Mouse (Mus musculus) kidney, postnatal 0 days (tissue): ENCODE results near the gene Gm42417. TPM values are rescaled to one million over a fixed set of nuclear protein-coding genes. Genes with fewer than 3 reads are reported as not detected.

ENCODE experiments used
- ATAC-seq: fragments of 200-750 bp; cut with Nextera tagmentation; replicated peaks from 2 replicates; pipeline ENCODE4 v1.8.0; 2017; ENCODE audit warnings: low read depth, moderate number of reproducible peaks, moderate TSS enrichment, moderate library complexity; ENCODE audit not compliant: low FRiP score
- DNase-seq: peaks from one replicate; pipeline ENCODE4 v3.0.0-alpha.2; 2016; ENCODE audit warnings: low spot score
- H3K27ac ChIP-seq: fragments of 300-500 bp; sonication (generic); 2 replicates; pipeline ENCODE4 v1.5.1; 2014; ENCODE audit warnings: mild to moderate bottlenecking
- H3K27me3 ChIP-seq: fragments of 300-500 bp; sonication (generic); 2 replicates; pipeline ENCODE4 v1.6.1; 2014; ENCODE audit warnings: low read length, mixed read lengths; ENCODE audit not compliant: insufficient read depth
- H3K36me3 ChIP-seq: fragments of 300-500 bp; sonication (generic); 2 replicates; pipeline ENCODE4 v1.6.1; 2014; ENCODE audit warnings: low read length, mixed read lengths; ENCODE audit not compliant: insufficient read depth
- H3K4me1 ChIP-seq: fragments of 300-500 bp; sonication (generic); replicated peaks from 2 replicates; pipeline ENCODE4 v1.6.1; 2014; ENCODE audit warnings: antibody characterized with exemption, low read length, mixed read lengths; ENCODE audit not compliant: insufficient read depth
- H3K4me2 ChIP-seq: fragments of 300-500 bp; sonication (generic); 2 replicates; pipeline ENCODE4 v1.6.1; 2014; ENCODE audit warnings: mild to moderate bottlenecking, low read length, moderate library complexity, mixed read lengths
- H3K4me3 ChIP-seq: fragments of 300-500 bp; sonication (generic); replicated peaks from 2 replicates; pipeline ENCODE4 v1.5.1; 2014; ENCODE audit warnings: low read depth, low read length
- H3K9ac ChIP-seq: fragments of 300-500 bp; sonication (generic); 2 replicates; pipeline ENCODE4 v1.6.1; 2014; ENCODE audit warnings: low read depth, low read length
- H3K9me3 ChIP-seq: fragments of 300-500 bp; sonication (generic); replicated peaks from 2 replicates; pipeline ENCODE4 v1.6.1; 2016; ENCODE audit warnings: low read length, inconsistent platforms, mixed read lengths
- CTCF ChIP-seq: IDR thresholded peaks from 2 replicates; pipeline ENCODE4 v1.5.1; 2016; ENCODE audit warnings: antibody characterized with exemption, low read depth, mild to moderate bottlenecking, moderate library complexity
- WGBS: fragments of 180-500 bp; shearing (Covaris S2); extraction: QIAGEN DNeasy Blood & Tissue Kit; methylation state at CpG from one replicate; pipeline ENCODE4 v1.1.7; 2014; 5-methylcytosine and 5-hydroxymethylcytosine counted together
- polyA plus RNA-seq: library from polyadenylated mRNA; unstranded; fragments of >200 nt; fragmentation: Nextera tagmentation; extraction: Ambion mirVana; gene quantifications from 2 replicates; pipeline ENCODE4 v1.2.1, GENCODE M21; 2015

Gm42417 gene
- polyA plus RNA-seq, 1 experiment from 2014 or later: not detected

DNA sequence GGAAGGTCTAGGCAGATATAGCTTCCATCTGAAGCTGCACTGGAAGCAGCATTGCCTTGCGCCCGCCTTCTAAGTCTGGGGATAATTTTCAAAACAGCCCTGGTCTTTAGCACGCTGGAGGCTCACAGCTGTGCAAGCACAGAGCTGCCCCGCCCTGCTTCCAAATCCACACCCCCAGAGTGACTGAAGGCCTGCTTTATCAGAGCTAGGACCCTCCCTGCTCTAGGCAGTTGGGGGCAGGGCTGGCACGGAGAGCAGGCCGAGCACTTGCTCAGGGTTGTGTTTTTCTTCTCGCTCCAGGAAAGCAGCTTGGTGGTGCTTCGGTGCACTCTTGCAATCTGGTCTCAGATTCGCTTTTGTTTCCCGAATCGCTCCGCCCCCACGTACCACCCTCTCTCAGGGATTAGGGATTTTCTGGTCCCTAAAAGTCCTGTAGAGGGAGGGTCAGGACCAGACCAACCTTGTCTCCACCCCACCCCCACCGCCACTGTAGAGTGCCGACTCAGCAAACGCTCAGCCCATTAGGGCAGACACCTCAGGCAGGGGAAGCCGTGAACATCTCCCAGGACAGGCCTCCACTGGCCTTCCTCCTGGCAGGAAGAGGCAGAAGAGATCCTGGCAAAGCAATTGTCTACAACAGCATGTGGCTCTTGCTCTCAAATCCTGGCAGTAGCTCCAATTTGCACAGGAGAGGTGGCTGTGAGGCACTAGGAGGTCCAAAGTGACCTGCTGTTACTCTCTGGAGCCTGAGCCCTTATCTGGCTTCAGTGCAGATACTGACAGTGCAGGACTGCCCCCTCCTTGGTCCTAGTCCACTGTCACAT, 41.4 kb upstream of the Gm42417 start:
- Histone ChIP-seq H3K4me3 (0 out of 2 replicates have a peak overlapping the region, but pooled peaks have one; percentile 5), H3K9ac (peak overlapping the region; percentile 24; the same call in 1 of the 2 replicates), H3K4me1 (peaks cover 41% of the 10 kb centered on the region), H3K4me2 (peak overlapping the region; percentile 46), H3K9me3 (no peaks in the 10 kb centered on the region), H3K27ac (peak overlapping the region; percentile 91), H3K36me3 (no peaks in the 10 kb centered on the region), H3K27me3 (no peaks in the 10 kb centered on the region)
- DNase-seq (peak; percentile 91), ATAC-seq (peak; percentile 89)
- 5% methylated on average over 17 of the region's 17 CpGs for WGBS
- no peak; the same call in 1 of the 2 replicates for TF ChIP-seq CTCF

DNA sequence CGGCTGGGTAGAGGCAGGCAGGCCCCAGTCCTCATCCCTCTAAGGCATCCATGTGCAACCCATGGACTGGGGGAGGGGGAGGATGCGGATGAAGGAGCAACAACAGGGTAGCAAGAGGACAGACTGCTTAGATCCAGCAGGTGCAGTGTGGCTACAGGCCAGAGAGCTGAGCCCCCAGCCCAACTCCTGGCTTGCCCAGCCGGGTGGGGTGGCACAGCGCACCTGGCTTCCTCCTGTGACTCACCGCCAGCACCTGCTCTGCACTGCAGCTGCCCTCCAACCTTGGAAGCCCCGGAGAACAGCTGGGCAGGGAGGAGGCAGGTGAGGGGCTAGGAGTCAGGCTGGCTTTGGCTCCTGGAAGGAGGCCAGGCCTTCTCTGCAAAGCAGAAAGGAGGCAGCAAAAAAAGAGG, 40.8 kb upstream of the Gm42417 start:
- 0 out of 2 replicates have a peak overlapping the region, but pooled peaks have one; percentile 24 for H3K9ac ChIP-seq
- TF ChIP-seq CTCF: no peak
- DNase-seq: peak; percentile 56
- H3K27ac ChIP-seq: peak overlapping the region; percentile 91
- H3K9me3 ChIP-seq: no peaks in the 10 kb centered on the region
- H3K4me2 ChIP-seq: peak overlapping the region; percentile 46
- whole genome bisulfite sequencing: 22% methylated on average over 6 of the region's 6 CpGs
- ATAC-seq: peak; percentile 75
- H3K36me3 ChIP-seq: no peaks in the 10 kb centered on the region
- H3K4me3 ChIP-seq: no peak overlapping the region
- H3K27me3 ChIP-seq: no peaks in the 10 kb centered on the region
- peaks cover 41% of the 10 kb centered on the region for H3K4me1 ChIP-seq

DNA sequence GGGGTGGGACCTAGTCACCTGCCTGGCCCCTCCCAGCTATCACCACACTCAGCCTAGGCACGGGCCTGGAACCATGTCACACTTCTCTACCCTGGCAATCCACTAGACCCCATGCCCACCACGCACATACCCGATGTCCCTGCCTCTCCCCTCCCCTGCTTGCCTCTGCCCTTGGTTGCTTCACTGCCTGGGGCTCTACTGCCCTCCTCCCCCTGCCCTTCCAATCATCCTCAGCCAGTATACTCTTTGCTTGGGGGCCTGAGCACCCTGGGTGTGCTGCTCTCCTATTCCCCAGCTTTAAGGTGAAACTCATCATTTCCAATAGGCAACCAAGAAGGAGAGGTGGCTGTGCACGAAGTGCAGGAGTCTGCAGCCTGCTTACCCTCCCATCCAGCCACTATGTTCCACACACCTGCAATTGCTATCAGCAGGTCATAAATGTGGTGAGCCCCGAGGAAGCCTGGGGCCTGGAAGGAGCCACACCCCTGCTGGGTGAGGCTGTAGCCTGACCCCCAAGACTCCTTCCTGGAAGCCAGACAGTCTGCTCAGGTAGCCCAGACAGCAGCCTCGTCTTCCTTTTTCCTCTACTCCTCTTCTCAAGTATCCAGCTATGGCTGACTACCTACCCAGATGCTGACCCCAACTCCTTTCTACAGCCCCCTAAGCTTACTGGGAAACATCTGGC, 37.9 kb upstream of the Gm42417 start:
- Histone ChIP-seq H3K4me1 (peaks cover 55% of the 10 kb centered on the region), H3K9ac (no peak overlapping the region), H3K27ac (no peak overlapping the region), H3K4me2 (no peak overlapping the region), H3K36me3 (no peaks in the 10 kb centered on the region), H3K9me3 (no peaks in the 10 kb centered on the region), H3K4me3 (no peak overlapping the region), H3K27me3 (no peaks in the 10 kb centered on the region)
- DNase-seq (no peak), ATAC-seq (no peak)
- no peak for TF ChIP-seq CTCF
- 44% methylated on average over 6 of the region's 6 CpGs for WGBS

DNA sequence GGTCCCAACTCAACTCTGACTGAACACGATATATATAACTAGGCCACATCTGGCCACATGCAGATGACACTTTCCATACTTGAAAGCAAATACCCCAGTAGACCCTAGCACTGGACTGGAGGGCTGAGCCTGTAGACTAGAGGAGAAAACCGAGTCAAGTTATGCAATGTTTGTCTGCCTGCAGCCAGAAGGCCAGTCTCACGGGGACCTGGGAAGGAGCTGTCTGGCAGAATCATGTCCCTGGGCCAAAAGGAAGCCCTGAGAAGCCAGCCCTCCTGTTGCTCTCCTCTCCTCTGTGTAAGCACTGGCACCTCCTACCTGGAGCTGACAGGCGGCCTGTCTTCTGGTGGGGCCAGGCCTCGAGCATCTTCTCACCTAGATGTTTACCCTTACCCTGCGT, 36.1 kb upstream of the Gm42417 start:
- peaks cover 39% of the 10 kb centered on the region for H3K4me1 ChIP-seq
- no peak for ATAC-seq
- no peaks in the 10 kb centered on the region for H3K9me3 ChIP-seq
- no peak for TF ChIP-seq CTCF
- WGBS: 66% methylated on average over 6 of the region's 6 CpGs
- no peaks in the 10 kb centered on the region for H3K36me3 ChIP-seq
- no peak overlapping the region for H3K9ac ChIP-seq
- H3K4me3 ChIP-seq: no peak overlapping the region
- H3K27ac ChIP-seq: no peak overlapping the region
- no peak for DNase-seq
- H3K27me3 ChIP-seq: no peaks in the 10 kb centered on the region
- no peak overlapping the region for H3K4me2 ChIP-seq

DNA sequence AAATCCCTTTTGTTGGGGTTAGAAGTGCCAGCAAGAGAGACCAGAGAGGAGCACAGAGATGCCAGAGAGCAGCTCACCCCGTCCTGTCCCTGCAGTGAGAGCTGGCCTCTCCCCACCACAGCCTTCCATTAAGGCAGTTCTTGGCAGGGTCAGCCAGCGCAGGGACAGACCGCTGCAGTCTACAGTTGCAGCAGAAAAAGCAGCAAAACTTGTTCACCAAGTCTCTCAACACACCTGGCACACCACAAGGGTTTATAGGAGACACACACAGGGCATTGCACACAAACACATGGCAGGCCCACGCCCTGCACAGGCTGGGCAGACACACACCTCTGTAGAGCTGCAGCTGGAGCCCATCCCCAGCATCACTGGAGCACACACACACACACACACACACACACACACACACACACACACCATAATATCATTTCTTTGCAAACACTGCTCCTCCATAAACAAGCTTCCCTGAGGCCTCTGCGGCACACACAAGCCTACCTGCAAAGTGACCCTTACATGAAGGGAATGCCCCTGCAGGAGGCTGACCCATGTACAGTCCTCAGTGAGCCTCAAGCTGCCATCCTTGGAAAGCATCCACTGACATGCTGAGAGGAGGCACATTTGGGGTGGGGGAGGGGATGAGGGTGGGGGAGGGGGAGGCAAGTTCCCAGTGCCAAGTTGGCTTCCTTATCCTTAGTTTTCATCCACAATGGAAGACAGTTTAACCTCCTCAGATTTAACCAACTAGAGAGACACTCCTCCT, 35.1 kb upstream of the Gm42417 start:
- no peak overlapping the region for H3K4me2 ChIP-seq
- no peak for ATAC-seq
- 72% methylated on average over 5 of the region's 5 CpGs for WGBS
- H3K36me3 ChIP-seq: no peaks in the 10 kb centered on the region
- H3K9me3 ChIP-seq: no peaks in the 10 kb centered on the region
- no peaks in the 10 kb centered on the region for H3K27me3 ChIP-seq
- DNase-seq: no peak
- no peak overlapping the region for H3K4me3 ChIP-seq
- H3K27ac ChIP-seq: peak overlapping the region; percentile 60; the same call in 1 of the 2 replicates
- no peak for TF ChIP-seq CTCF
- H3K4me1 ChIP-seq: peaks cover 38% of the 10 kb centered on the region
- no peak overlapping the region for H3K9ac ChIP-seq

DNA sequence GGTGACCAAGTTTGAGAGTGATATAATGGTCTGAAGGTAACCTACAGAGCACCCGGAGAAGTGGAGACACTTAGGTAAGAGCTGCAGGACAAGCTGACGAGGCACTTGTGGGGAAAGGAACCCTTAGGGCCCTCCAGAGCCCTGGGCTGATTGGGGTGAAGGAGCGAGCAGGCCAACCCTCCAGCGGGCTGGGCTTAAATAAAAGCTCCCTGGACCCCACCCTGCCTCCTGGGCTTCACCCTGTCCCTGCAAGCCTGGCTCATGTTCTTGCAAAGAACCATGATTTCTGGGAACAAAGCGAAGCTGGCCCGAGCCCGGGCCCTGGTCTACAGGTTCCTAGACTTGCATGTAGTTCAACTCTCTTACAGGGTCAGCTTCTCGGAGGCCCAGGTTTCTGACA, 34.3 kb upstream of the Gm42417 start:
- ATAC-seq (no peak), DNase-seq (no peak)
- peaks cover 41% of the 10 kb centered on the region for H3K4me1 ChIP-seq
- no peak overlapping the region for H3K9ac ChIP-seq
- TF ChIP-seq CTCF: no peak
- no peak overlapping the region for H3K4me2 ChIP-seq
- H3K9me3 ChIP-seq: no peaks in the 10 kb centered on the region
- H3K36me3 ChIP-seq: no peaks in the 10 kb centered on the region
- H3K27me3 ChIP-seq: no peaks in the 10 kb centered on the region
- H3K4me3 ChIP-seq: no peak overlapping the region
- WGBS: 78% methylated on average over 8 of the region's 8 CpGs
- H3K27ac ChIP-seq: no peak overlapping the region
